Mouse (Mus musculus): Measurements from ENCODE around the gene Top1. TPM values are rescaled to one million over a fixed set of nuclear protein-coding genes. Genes with fewer than 3 reads are reported as not detected.

Top1 gene
- polyA plus RNA-seq (2012; ENCODE audit: insufficient read depth, insufficient read length, missing spikeins), result 32.9 and 44.3 TPM in 2 replicates

GRCm38 (mm10) chr2:160645614-160646137 lies at the start of gene Top1:
Gene Top1 (plus strand): TSS chr2:160645888.
- Histone ChIP-seq H3K4me3 (ENCODE audit: insufficient read depth, low read depth, low read length) (peak within 1 kb of the TSS; percentile 92), H3K27ac (replicated peaks; ENCODE audit: low read depth, low read length) (peak within 1 kb of the TSS; percentile 92), H3K4me1 (ENCODE audit: control insufficient read depth, insufficient read depth, insufficient read length, low read length) (peaks cover 4% of the 10 kb centered on the region)

- Histone ChIP-seq H3K27ac (replicated peaks; ENCODE audit: low read depth, low read length) (no peak overlapping the region), H3K4me3 (ENCODE audit: insufficient read depth, low read depth, low read length) (no peak overlapping the region), H3K4me1 (ENCODE audit: control insufficient read depth, insufficient read depth, insufficient read length, low read length) (no peaks in the 10 kb centered on the region)
Measured at GRCm38 (mm10) chr2:160597582-160598281, 48.0 kb upstream of the Top1 start.

- Histone ChIP-seq H3K4me3 (ENCODE audit: insufficient read depth, low read depth, low read length) (no peak overlapping the region), H3K4me1 (ENCODE audit: control insufficient read depth, insufficient read depth, insufficient read length, low read length) (no peaks in the 10 kb centered on the region), H3K27ac (replicated peaks; ENCODE audit: low read depth, low read length) (no peak overlapping the region)
Measured at GRCm38 (mm10) chr2:160601805-160602204, 43.9 kb upstream of the Top1 start.

GRCm38 (mm10) chr2:160603154-160603933 lies 42.3 kb upstream of the Top1 start:
- Histone ChIP-seq H3K4me3 (ENCODE audit: insufficient read depth, low read depth, low read length) (no peak overlapping the region), H3K27ac (replicated peaks; ENCODE audit: low read depth, low read length) (no peak overlapping the region), H3K4me1 (ENCODE audit: control insufficient read depth, insufficient read depth, insufficient read length, low read length) (no peaks in the 10 kb centered on the region)

- Histone ChIP-seq H3K27ac (replicated peaks; ENCODE audit: low read depth, low read length) (no peak overlapping the region), H3K4me3 (ENCODE audit: insufficient read depth, low read depth, low read length) (no peak overlapping the region), H3K4me1 (ENCODE audit: control insufficient read depth, insufficient read depth, insufficient read length, low read length) (peaks cover 8% of the 10 kb centered on the region; the same call in 1 of the 2 replicates)
Measured at GRCm38 (mm10) chr2:160610012-160610411, 35.7 kb upstream of the Top1 start.

- Histone ChIP-seq H3K4me1 (ENCODE audit: control insufficient read depth, insufficient read depth, insufficient read length, low read length) (peaks cover 8% of the 10 kb centered on the region; the same call in 1 of the 2 replicates), H3K27ac (replicated peaks; ENCODE audit: low read depth, low read length) (peak overlapping the region; percentile 31)
Measured at GRCm38 (mm10) chr2:160613186-160613919, 32.3 kb upstream of the Top1 start.

GRCm38 (mm10) chr2:160617741-160618140 lies 27.9 kb upstream of the Top1 start:
- H3K27ac ChIP-seq (replicated peaks; ENCODE audit: low read depth, low read length), result no peak overlapping the region
- H3K4me3 ChIP-seq (ENCODE audit: insufficient read depth, low read depth, low read length), result no peak overlapping the region
- H3K4me1 ChIP-seq (ENCODE audit: control insufficient read depth, insufficient read depth, insufficient read length, low read length), result peaks cover 22% of the 10 kb centered on the region; the same call in 1 of the 2 replicates

More at GRCm38 (mm10) chr2:160613186-160613919, 32.3 kb upstream of the Top1 start:
- no peak overlapping the region for H3K4me3 ChIP-seq (ENCODE audit: insufficient read depth, low read depth, low read length)

GRCm38 (mm10) chr2:160618619-160619220 lies 27.0 kb upstream of the Top1 start:
- Histone ChIP-seq H3K27ac (replicated peaks; ENCODE audit: low read depth, low read length) (no peak overlapping the region), H3K4me3 (ENCODE audit: insufficient read depth, low read depth, low read length) (no peak overlapping the region), H3K4me1 (ENCODE audit: control insufficient read depth, insufficient read depth, insufficient read length, low read length) (peaks cover 17% of the 10 kb centered on the region; the same call in 1 of the 2 replicates)

GRCm38 (mm10) chr2:160619300-160619699 lies 26.4 kb upstream of the Top1 start:
- no peak overlapping the region for H3K27ac ChIP-seq (replicated peaks; ENCODE audit: low read depth, low read length)

GRCm38 (mm10) chr2:160619831-160620230 lies 25.9 kb upstream of the Top1 start:
- H3K27ac ChIP-seq (replicated peaks; ENCODE audit: low read depth, low read length), result no peak overlapping the region
- H3K4me3 ChIP-seq (ENCODE audit: insufficient read depth, low read depth, low read length), result no peak overlapping the region
- H3K4me1 ChIP-seq (ENCODE audit: control insufficient read depth, insufficient read depth, insufficient read length, low read length), result peaks cover 14% of the 10 kb centered on the region; the same call in 1 of the 2 replicates

More at GRCm38 (mm10) chr2:160619300-160619699, 26.4 kb upstream of the Top1 start:
- Histone ChIP-seq H3K4me3 (ENCODE audit: insufficient read depth, low read depth, low read length) (no peak overlapping the region), H3K4me1 (ENCODE audit: control insufficient read depth, insufficient read depth, insufficient read length, low read length) (peaks cover 14% of the 10 kb centered on the region; the same call in 1 of the 2 replicates)

GRCm38 (mm10) chr2:160620279-160620963 lies 25.3 kb upstream of the Top1 start:
- peak overlapping the region; percentile 67 for H3K27ac ChIP-seq (replicated peaks; ENCODE audit: low read depth, low read length)
- peaks cover 14% of the 10 kb centered on the region; the same call in 1 of the 2 replicates for H3K4me1 ChIP-seq (ENCODE audit: control insufficient read depth, insufficient read depth, insufficient read length, low read length)
- no peak overlapping the region for H3K4me3 ChIP-seq (ENCODE audit: insufficient read depth, low read depth, low read length)

- Histone ChIP-seq H3K4me1 (ENCODE audit: control insufficient read depth, insufficient read depth, insufficient read length, low read length) (peaks cover 14% of the 10 kb centered on the region; the same call in 1 of the 2 replicates), H3K27ac (replicated peaks; ENCODE audit: low read depth, low read length) (peak overlapping the region; percentile 67), H3K4me3 (ENCODE audit: insufficient read depth, low read depth, low read length) (no peak overlapping the region)
Measured at GRCm38 (mm10) chr2:160621001-160621448, 24.7 kb upstream of the Top1 start.

- peak overlapping the region; percentile 67 for H3K27ac ChIP-seq (replicated peaks; ENCODE audit: low read depth, low read length)
- H3K4me1 ChIP-seq (ENCODE audit: control insufficient read depth, insufficient read depth, insufficient read length, low read length), result peaks cover 14% of the 10 kb centered on the region; the same call in 1 of the 2 replicates
- H3K4me3 ChIP-seq (ENCODE audit: insufficient read depth, low read depth, low read length), result no peak overlapping the region
Measured at GRCm38 (mm10) chr2:160621661-160622211, 24.0 kb upstream of the Top1 start.
